Mouse (Mus musculus): ENCODE results near the gene Zfp27. TPM values are rescaled to one million over a fixed set of nuclear protein-coding genes. Genes with fewer than 3 reads are reported as not detected.

The Zfp27 gene
- polyA plus RNA-seq, 1 experiment = 3.7 TPM

DNA sequence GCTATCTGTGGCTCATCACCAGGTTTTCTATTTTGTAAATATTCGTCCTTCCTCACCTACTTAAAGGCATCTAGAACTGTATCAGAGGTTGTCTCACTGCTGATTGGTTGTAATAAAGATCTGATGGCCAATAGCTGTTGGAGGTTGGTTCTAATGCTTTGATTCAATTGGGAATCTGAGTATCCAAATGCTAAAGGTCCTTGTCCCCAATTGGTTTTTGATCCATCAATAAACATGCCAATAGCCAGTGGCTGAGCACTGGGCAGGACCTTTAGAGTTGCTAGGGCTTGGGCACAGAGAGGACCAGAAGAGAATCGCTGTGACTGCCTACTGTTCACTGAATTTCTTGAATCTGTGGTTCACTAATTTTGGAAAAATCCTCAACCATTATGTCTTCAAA lies 37.3 kb upstream of the Zfp27 start:
- Histone ChIP-seq H3K9ac (ENCODE audit: low read depth, poor library complexity, severe bottlenecking) (peak overlapping the region; percentile 73), H3K27ac (ENCODE audit: insufficient read depth, low read length) (peak overlapping the region; percentile 99), H3K9me3 (replicated peaks; ENCODE audit: control insufficient read depth, insufficient read depth, low read length, poor library complexity, severe bottlenecking) (no peaks in the 10 kb centered on the region), H3K4me3 (ENCODE audit: low read depth, low read length) (peak overlapping the region; percentile 21; the same call in 1 of the 2 replicates), H3K27me3 (ENCODE audit: control insufficient read depth, insufficient read depth, low read length, poor library complexity, severe bottlenecking) (no peaks in the 10 kb centered on the region), H3K36me3 (ENCODE audit: control insufficient read depth, insufficient read depth, low read length, poor library complexity, severe bottlenecking) (no peaks in the 10 kb centered on the region), H3K4me1 (ENCODE audit: control insufficient read depth, insufficient read depth, low read length) (peaks cover 9% of the 10 kb centered on the region)
- TF ChIP-seq POLR2A (IDR thresholded peaks at IDR 0.05; ENCODE audit: insufficient read depth, low read length) = no peak

GRCm38 (mm10) chr7:29942740-29943139 lies 36.4 kb upstream of the Zfp27 start:
- H3K36me3 ChIP-seq (ENCODE audit: control insufficient read depth, insufficient read depth, low read length, poor library complexity, severe bottlenecking) = no peaks in the 10 kb centered on the region
- H3K9me3 ChIP-seq (replicated peaks; ENCODE audit: control insufficient read depth, insufficient read depth, low read length, poor library complexity, severe bottlenecking) = no peaks in the 10 kb centered on the region
- H3K4me1 ChIP-seq (ENCODE audit: control insufficient read depth, insufficient read depth, low read length) = peaks cover 9% of the 10 kb centered on the region
- H3K9ac ChIP-seq (ENCODE audit: low read depth, poor library complexity, severe bottlenecking) = peak overlapping the region; percentile 73
- peak overlapping the region; percentile 99 for H3K27ac ChIP-seq (ENCODE audit: insufficient read depth, low read length)
- H3K27me3 ChIP-seq (ENCODE audit: control insufficient read depth, insufficient read depth, low read length, poor library complexity, severe bottlenecking) = no peaks in the 10 kb centered on the region
- H3K4me3 ChIP-seq (ENCODE audit: low read depth, low read length) = no peak overlapping the region; the same call in 1 of the 2 replicates
- TF ChIP-seq EP300 (IDR thresholded peaks at IDR 0.05; ENCODE audit: insufficient read depth, low read depth, low read length) (peak; percentile 68; the same call in 1 of the 2 replicates), CTCF (IDR thresholded peaks at IDR 0.05; ENCODE audit: low read depth, low read length) (no peak)

GRCm38 (mm10) chr7:29941027-29941426 lies 34.7 kb upstream of the Zfp27 start:
- Histone ChIP-seq H3K36me3 (ENCODE audit: control insufficient read depth, insufficient read depth, low read length, poor library complexity, severe bottlenecking) (no peaks in the 10 kb centered on the region; the same call in none of the 2 replicates), H3K4me3 (ENCODE audit: low read depth, low read length) (peak overlapping the region; percentile 36)
- TF ChIP-seq CTCF (IDR thresholded peaks at IDR 0.05; ENCODE audit: low read depth, low read length) (no peak), POLR2A (IDR thresholded peaks at IDR 0.05; ENCODE audit: insufficient read depth, low read length) (no peak), EP300 (IDR thresholded peaks at IDR 0.05; ENCODE audit: insufficient read depth, low read depth, low read length) (no peak)

DNA sequence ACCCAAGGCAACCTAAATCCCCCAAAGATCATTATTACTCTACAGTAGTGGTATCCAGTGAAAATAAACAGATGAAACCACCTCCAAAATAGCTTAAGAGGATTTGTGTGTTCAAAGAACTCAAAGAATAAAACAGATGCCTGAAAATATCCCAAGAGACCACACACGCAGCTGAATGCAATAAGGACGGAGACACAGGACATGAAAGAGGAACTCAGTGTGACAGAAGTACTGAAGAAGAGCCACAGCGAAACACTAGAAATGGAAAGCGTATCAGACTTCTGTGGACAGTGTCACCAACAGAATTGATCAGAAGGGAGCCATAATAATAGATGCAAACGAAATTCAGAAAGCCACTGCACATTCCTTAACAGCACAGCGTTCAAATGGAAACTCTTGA lies 32.5 kb upstream of the Zfp27 start:
- peaks cover 9% of the 10 kb centered on the region for H3K4me1 ChIP-seq (ENCODE audit: control insufficient read depth, insufficient read depth, low read length)
- H3K4me3 ChIP-seq (ENCODE audit: low read depth, low read length) = no peak overlapping the region
- no peaks in the 10 kb centered on the region for H3K9me3 ChIP-seq (replicated peaks; ENCODE audit: control insufficient read depth, insufficient read depth, low read length, poor library complexity, severe bottlenecking)
- H3K9ac ChIP-seq (ENCODE audit: low read depth, poor library complexity, severe bottlenecking) = no peak overlapping the region
- H3K36me3 ChIP-seq (ENCODE audit: control insufficient read depth, insufficient read depth, low read length, poor library complexity, severe bottlenecking) = peaks cover 18% of the 10 kb centered on the region
- no peaks in the 10 kb centered on the region for H3K27me3 ChIP-seq (ENCODE audit: control insufficient read depth, insufficient read depth, low read length, poor library complexity, severe bottlenecking)
- H3K27ac ChIP-seq (ENCODE audit: insufficient read depth, low read length) = no peak overlapping the region
- no peak for TF ChIP-seq POLR2A (IDR thresholded peaks at IDR 0.05; ENCODE audit: insufficient read depth, low read length)
- TF ChIP-seq CTCF (IDR thresholded peaks at IDR 0.05; ENCODE audit: low read depth, low read length) = no peak
- no peak for TF ChIP-seq EP300 (IDR thresholded peaks at IDR 0.05; ENCODE audit: insufficient read depth, low read depth, low read length)

More at GRCm38 (mm10) chr7:29941027-29941426, 34.7 kb upstream of the Zfp27 start:
- Histone ChIP-seq H3K9me3 (replicated peaks; ENCODE audit: control insufficient read depth, insufficient read depth, low read length, poor library complexity, severe bottlenecking) (no peaks in the 10 kb centered on the region), H3K27ac (ENCODE audit: insufficient read depth, low read length) (peak overlapping the region; percentile 13; the same call in 1 of the 2 replicates), H3K9ac (ENCODE audit: low read depth, poor library complexity, severe bottlenecking) (peak overlapping the region; percentile 9; the same call in 1 of the 2 replicates), H3K4me1 (ENCODE audit: control insufficient read depth, insufficient read depth, low read length) (peaks cover 9% of the 10 kb centered on the region), H3K27me3 (ENCODE audit: control insufficient read depth, insufficient read depth, low read length, poor library complexity, severe bottlenecking) (no peaks in the 10 kb centered on the region)

DNA sequence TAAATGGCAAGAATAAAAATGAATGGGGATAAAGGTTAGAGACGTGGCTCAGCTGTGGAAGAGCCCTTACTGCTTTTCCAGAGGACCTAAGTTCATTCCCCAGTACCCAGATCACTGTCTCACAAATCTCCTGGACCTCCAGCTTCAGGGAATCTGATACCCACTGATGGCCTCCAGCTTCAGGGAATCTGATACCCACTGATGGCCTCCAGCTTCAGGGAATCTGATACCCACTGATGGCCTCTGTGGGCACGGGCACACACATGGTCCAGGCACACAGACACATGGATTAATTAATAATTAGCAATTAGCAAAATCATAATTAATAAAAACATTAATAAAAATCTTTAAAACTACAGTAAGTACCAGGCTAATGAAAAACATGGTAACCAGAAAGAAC lies 16.4 kb upstream of the Zfp27 start:
- Histone ChIP-seq H3K9me3 (replicated peaks; ENCODE audit: control insufficient read depth, insufficient read depth, low read length, poor library complexity, severe bottlenecking) (no peaks in the 10 kb centered on the region), H3K4me3 (ENCODE audit: low read depth, low read length) (no peak overlapping the region), H3K4me1 (ENCODE audit: control insufficient read depth, insufficient read depth, low read length) (peaks cover 4% of the 10 kb centered on the region), H3K36me3 (ENCODE audit: control insufficient read depth, insufficient read depth, low read length, poor library complexity, severe bottlenecking) (no peaks in the 10 kb centered on the region), H3K9ac (ENCODE audit: low read depth, poor library complexity, severe bottlenecking) (no peak overlapping the region), H3K27me3 (ENCODE audit: control insufficient read depth, insufficient read depth, low read length, poor library complexity, severe bottlenecking) (no peaks in the 10 kb centered on the region), H3K27ac (ENCODE audit: insufficient read depth, low read length) (no peak overlapping the region)
- TF ChIP-seq CTCF (IDR thresholded peaks at IDR 0.05; ENCODE audit: low read depth, low read length) (no peak), EP300 (IDR thresholded peaks at IDR 0.05; ENCODE audit: insufficient read depth, low read depth, low read length) (no peak), POLR2A (IDR thresholded peaks at IDR 0.05; ENCODE audit: insufficient read depth, low read length) (no peak)

DNA sequence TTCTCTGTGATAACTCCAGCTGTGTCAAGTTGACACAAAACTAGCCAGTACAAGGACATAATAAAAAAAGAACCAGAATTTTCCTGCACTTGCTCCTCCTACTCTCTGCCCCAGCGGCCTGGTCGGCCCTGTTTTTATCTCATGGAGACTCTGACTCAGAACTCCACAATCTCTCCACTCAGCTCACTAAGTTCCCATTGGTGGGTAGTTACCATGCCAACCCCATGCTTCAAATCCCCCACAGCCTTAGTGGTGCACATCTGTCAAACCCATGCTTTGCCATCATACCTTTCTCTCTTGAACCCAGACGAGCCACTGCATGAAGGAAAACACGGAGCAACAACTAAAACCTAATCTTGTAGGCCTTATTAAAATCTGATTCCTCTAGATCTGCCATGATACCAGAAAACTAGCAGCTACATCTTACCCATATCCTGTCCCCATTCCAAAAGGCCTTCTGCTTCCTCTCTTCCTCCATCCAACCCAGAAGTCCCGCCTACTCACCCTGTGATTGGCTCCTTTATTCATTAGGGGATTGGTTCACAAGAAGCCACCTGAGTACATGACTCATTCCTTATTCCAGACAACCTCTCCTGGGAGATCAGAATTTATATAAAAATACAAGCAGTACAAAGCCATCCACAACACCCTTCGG lies 15.2 kb upstream of the Zfp27 start:
- H3K4me1 ChIP-seq (ENCODE audit: control insufficient read depth, insufficient read depth, low read length) = peaks cover 4% of the 10 kb centered on the region
- H3K9ac ChIP-seq (ENCODE audit: low read depth, poor library complexity, severe bottlenecking) = peak overlapping the region; percentile 66
- no peaks in the 10 kb centered on the region for H3K9me3 ChIP-seq (replicated peaks; ENCODE audit: control insufficient read depth, insufficient read depth, low read length, poor library complexity, severe bottlenecking)
- H3K36me3 ChIP-seq (ENCODE audit: control insufficient read depth, insufficient read depth, low read length, poor library complexity, severe bottlenecking) = no peaks in the 10 kb centered on the region; the same call in 1 of the 2 replicates
- peak overlapping the region; percentile 54; the same call in 1 of the 2 replicates for H3K27ac ChIP-seq (ENCODE audit: insufficient read depth, low read length)
- peak overlapping the region; percentile 94 for H3K4me3 ChIP-seq (ENCODE audit: low read depth, low read length)
- TF ChIP-seq EP300 (IDR thresholded peaks at IDR 0.05; ENCODE audit: insufficient read depth, low read depth, low read length) = no peak
- no peak for TF ChIP-seq POLR2A (IDR thresholded peaks at IDR 0.05; ENCODE audit: insufficient read depth, low read length)
- TF ChIP-seq CTCF (IDR thresholded peaks at IDR 0.05; ENCODE audit: low read depth, low read length) = no peak
- H3K27me3 ChIP-seq (ENCODE audit: control insufficient read depth, insufficient read depth, low read length, poor library complexity, severe bottlenecking) = no peaks in the 10 kb centered on the region

Measured in ES-Bruce4 (cell line).